Mouse (Mus musculus) G1E (cell line): ENCODE results near the gene Mcf2. TPM values are rescaled to one million over a fixed set of nuclear protein-coding genes. Genes with fewer than 3 reads are reported as not detected.

Experiments
- ATAC-seq: 2 replicates; pipeline ENCODE4 v1.8.0; 2016; ENCODE audit warnings: mild to moderate bottlenecking; ENCODE audit not compliant: insufficient number of reproducible peaks, poor library complexity, low FRiP score, severe bottlenecking; ENCODE audit errors: extremely low read depth
- DNase-seq: peaks from one replicate; pipeline ENCODE4 v3.0.0; 2012; ENCODE audit warnings: low spot score
- H3K27me3 ChIP-seq: 2 replicates; pipeline ENCODE4 v1.6.1; 2012; ENCODE audit warnings: mild to moderate bottlenecking, low read length, inconsistent platforms; ENCODE audit not compliant: insufficient read depth
- H3K36me3 ChIP-seq: replicated peaks from 2 replicates; pipeline ENCODE3; 2012; ENCODE audit warnings: mild to moderate bottlenecking, inconsistent platforms
- H3K4me1 ChIP-seq: 2 replicates; pipeline ENCODE4 v1.6.1; 2012; ENCODE audit warnings: low read depth, low read length, inconsistent platforms, mixed read lengths; ENCODE audit not compliant: insufficient read depth
- H3K4me3 ChIP-seq: 2 replicates; pipeline ENCODE4 v1.5.1; 2012; ENCODE audit warnings: low read depth, mild to moderate bottlenecking, inconsistent platforms, low read length, moderate library complexity, mixed read lengths
- H3K9me3 ChIP-seq: replicated peaks from 2 replicates; pipeline ENCODE4 v1.6.1; 2012; ENCODE audit warnings: inconsistent platforms
- CTCF ChIP-seq: IDR thresholded peaks from 2 replicates; pipeline ENCODE4 v1.5.1; 2012; ENCODE audit warnings: low read depth, low read length, inconsistent platforms, mixed read lengths
- GATA1 ChIP-seq: IDR thresholded peaks from 2 replicates; pipeline ENCODE4 v1.6.1; 2012; ENCODE audit warnings: borderline replicate concordance, low read length, inconsistent platforms, mixed read lengths
- GATA2 ChIP-seq: IDR thresholded peaks from 2 replicates; pipeline ENCODE4 v1.6.1; 2012; ENCODE audit warnings: low read depth, low read length, inconsistent platforms, borderline replicate concordance
- POLR2AphosphoS5 ChIP-seq: IDR thresholded peaks from 2 replicates; pipeline ENCODE4 v1.6.1; 2012; ENCODE audit warnings: low read depth, low read length, inconsistent platforms; ENCODE audit not compliant: insufficient replicate concordance
- TAL1 ChIP-seq: conservative IDR thresholded peaks from 2 replicates; pipeline ENCODE4 v1.6.1; 2012; ENCODE audit warnings: low read depth, low read length, inconsistent platforms, mixed read lengths
- polyA plus RNA-seq: library from polyadenylated mRNA; stranded (reverse); fragments of >175 nt; gene quantifications from 2 replicates; pipeline ENCODE4 v1.2.3, GENCODE M21; 2012
- total RNA-seq, 2 experiments: library from RNA; stranded (forward) in 1 of 2; stranded (reverse) in 1 of 2; fragments of 200-1000 nt in 1 of 2; fragments of >200 nt in 1 of 2; fragmentation: Nextera tagmentation in 1 of 2; gene quantifications; 2 replicates each; pipeline ENCODE4 v1.2.3; 2014 to 2017

The Mcf2 gene
- total and polyA plus RNA-seq, 3 experiments, result not detected

DNA sequence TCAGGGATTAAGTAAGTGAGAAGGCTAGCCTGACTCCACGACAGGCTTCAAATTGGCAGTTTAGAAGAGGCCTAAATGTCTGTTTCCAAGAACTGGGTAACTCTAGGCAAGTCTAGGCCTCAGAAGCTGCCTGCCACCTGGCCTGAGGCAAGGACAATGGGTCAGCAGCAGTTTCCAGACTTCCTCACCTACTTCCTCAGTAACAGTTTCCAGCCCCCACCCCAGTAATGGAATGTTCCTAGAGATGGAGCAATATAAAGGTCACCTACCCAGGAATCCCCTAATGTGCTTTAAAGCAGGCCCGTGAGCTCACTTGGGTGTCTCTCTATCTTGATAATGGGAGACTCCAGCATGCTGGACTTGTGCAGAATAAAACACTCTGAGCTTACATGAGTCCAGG is 10.1 kb downstream of the Mcf2 start:
- TF ChIP-seq CTCF, result no peak
- TF ChIP-seq TAL1, result no peak
- no peak for TF ChIP-seq GATA1
- TF ChIP-seq POLR2AphosphoS5, result no peak
- no peak for TF ChIP-seq GATA2
- no peaks in the 10 kb centered on the region for H3K36me3 ChIP-seq
- no peaks in the 10 kb centered on the region for H3K4me1 ChIP-seq
- H3K27me3 ChIP-seq, result no peaks in the 10 kb centered on the region
- H3K4me3 ChIP-seq, result no peak overlapping the region
- no peaks in the 10 kb centered on the region for H3K9me3 ChIP-seq
- DNase-seq, result no peak
- ATAC-seq, result no peak

DNA sequence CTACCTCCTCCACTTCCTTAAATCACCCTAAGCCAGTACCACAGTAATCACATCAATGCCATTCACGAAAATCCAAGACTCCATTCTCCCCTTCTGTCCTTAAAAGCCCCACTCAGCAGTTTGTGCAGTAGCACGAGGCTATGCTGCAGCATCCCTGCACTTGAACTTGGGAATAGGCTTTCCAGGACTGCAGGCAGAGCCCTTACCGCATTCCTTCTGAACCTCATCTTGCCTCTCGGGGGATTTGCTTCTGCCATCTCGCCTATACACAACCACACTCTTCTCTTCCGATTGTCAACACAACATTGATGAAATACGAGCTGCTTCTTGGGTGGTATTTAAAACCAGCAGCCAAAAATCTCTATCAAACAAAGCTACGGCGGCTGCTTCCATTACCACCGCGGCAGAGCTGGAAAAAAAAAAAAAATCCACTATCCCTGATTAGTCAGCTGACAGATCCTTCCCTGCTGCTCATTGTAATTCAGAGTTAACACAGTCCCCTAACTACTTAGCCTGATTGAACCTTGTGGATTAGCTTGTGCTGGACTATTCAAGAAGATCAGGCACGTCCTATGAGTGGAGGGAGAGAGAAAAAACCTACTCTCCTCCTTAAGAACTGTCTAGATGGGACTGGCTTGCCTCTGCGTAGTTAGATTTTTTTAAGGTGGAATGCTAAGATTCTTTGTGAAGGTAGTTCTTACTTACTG is 31.5 kb downstream of the Mcf2 start:
- Histone ChIP-seq H3K9me3 (no peaks in the 10 kb centered on the region), H3K4me3 (no peak overlapping the region), H3K36me3 (no peaks in the 10 kb centered on the region), H3K27me3 (no peaks in the 10 kb centered on the region), H3K4me1 (no peaks in the 10 kb centered on the region)
- TF ChIP-seq POLR2AphosphoS5 (no peak), GATA2 (no peak), GATA1 (no peak), CTCF (no peak), TAL1 (no peak)
- ATAC-seq, result no peak
- no peak for DNase-seq

DNA sequence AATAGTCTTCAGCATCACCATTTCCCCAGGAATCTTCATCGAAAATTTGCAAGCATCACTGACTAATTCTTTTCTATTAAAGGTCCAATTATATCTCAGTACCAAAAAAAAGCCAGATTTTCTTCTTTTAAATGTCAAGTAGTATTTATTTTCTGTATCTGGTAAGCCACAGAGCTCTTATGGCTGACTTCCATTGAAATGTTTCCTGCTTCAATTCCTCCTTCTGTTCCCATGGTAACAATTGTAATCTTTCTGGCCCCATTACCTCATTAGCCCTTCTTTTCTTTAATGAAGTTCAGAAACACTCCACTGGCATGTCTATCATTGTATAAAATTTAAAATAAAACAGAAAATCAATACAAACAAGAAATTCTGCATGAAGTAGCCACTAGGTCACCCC is 103.5 kb downstream of the Mcf2 start:
- no peaks in the 10 kb centered on the region for H3K36me3 ChIP-seq
- DNase-seq (no peak), ATAC-seq (no peak)
- TF ChIP-seq POLR2AphosphoS5, result no peak
- no peak for TF ChIP-seq GATA1
- no peak for TF ChIP-seq GATA2
- no peak for TF ChIP-seq CTCF
- TF ChIP-seq TAL1, result no peak
- H3K4me1 ChIP-seq, result no peaks in the 10 kb centered on the region
- H3K9me3 ChIP-seq, result no peaks in the 10 kb centered on the region
- no peak overlapping the region for H3K4me3 ChIP-seq
- H3K27me3 ChIP-seq, result no peaks in the 10 kb centered on the region

DNA sequence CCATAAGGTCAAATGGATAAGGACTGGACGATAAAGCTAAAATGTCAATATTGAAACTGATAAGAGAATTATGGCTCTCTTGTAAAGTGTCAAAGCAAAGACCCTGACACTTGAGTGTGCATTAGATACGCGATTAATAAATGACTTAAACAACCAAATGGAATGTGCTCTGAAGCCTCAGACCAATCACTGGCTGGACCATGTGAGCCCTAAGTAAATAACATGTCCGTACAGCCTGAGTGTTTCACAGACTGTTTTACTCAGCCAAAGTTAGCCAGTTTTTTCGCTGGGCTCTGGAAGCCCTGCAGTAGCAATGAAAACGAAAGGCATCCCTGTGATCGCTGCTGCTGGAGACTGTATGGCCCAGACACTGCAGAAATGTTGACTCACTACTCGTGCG is 123.7 kb downstream of the Mcf2 start:
- H3K36me3 ChIP-seq, result no peaks in the 10 kb centered on the region
- H3K9me3 ChIP-seq, result no peaks in the 10 kb centered on the region
- TF ChIP-seq GATA1 (no peak), CTCF (no peak), GATA2 (no peak), POLR2AphosphoS5 (no peak), TAL1 (no peak)
- no peak for DNase-seq
- no peak overlapping the region for H3K4me3 ChIP-seq
- H3K27me3 ChIP-seq, result no peaks in the 10 kb centered on the region
- no peaks in the 10 kb centered on the region for H3K4me1 ChIP-seq
- no peak for ATAC-seq

DNA sequence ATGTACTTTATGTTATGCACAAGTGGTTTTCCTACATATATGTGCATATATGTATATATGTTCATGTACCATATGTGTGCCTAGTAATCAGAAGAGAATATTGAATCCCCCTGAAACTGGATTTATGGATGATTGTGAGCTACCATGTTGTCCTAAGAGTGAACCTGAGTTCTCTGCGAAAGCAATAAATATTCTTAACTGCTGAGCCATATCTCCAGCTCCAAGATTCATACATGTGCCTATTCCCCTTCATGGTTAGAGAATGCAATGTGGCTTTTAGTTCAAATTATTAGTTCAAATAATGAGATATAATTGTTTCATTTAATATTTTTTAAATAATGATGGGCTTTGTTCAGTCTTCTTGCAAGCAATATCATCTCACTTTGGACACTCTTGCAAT is 124.1 kb downstream of the Mcf2 start:
- ATAC-seq, result no peak
- Histone ChIP-seq H3K9me3 (no peaks in the 10 kb centered on the region), H3K4me3 (no peak overlapping the region), H3K36me3 (no peaks in the 10 kb centered on the region), H3K27me3 (no peaks in the 10 kb centered on the region), H3K4me1 (no peaks in the 10 kb centered on the region)
- no peak for DNase-seq
- TF ChIP-seq POLR2AphosphoS5, result no peak
- no peak for TF ChIP-seq TAL1
- no peak for TF ChIP-seq CTCF

DNA sequence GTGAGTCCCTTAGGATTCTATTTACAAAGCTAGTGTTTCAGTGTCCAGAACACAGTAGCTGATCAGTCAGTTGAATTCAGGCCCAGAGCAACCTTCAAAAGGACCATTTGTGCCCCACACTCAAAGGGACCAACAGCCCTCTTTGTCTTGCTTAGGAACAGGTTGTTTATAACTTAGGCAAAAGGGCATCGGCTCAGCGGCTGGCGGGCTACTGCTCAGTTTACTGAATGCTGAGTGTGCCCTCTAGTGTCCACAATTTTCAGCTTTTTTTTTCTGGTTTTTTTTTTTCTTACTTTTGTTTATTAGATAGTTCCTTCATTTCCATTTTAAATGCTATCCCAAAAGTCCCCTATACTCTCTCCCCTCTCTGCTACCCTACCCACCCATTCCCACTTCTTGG is 152.2 kb downstream of the Mcf2 start:
- H3K36me3 ChIP-seq, result no peaks in the 10 kb centered on the region
- no peaks in the 10 kb centered on the region for H3K4me1 ChIP-seq
- ATAC-seq (no peak), DNase-seq (no peak)
- H3K27me3 ChIP-seq, result no peaks in the 10 kb centered on the region
- H3K4me3 ChIP-seq, result no peak overlapping the region
- TF ChIP-seq GATA2 (no peak), CTCF (no peak), GATA1 (no peak), POLR2AphosphoS5 (no peak), TAL1 (no peak)
- H3K9me3 ChIP-seq, result no peaks in the 10 kb centered on the region
